Mouse (Mus musculus): Measurements from ENCODE around the gene Ptprb.

- TF ChIP-seq EP300 (IDR thresholded peaks at IDR 0.05; ENCODE audit: insufficient read depth, low read depth, low read length) (no peak), CTCF (IDR thresholded peaks at IDR 0.05) (no peak), POLR2A (IDR thresholded peaks at IDR 0.05; ENCODE audit: insufficient read depth, low read depth, low read length) (no peak)
Measured at GRCm38 (mm10) chr10:116291153-116291755, 15.9 kb downstream of the Ptprb start.
